Mouse (Mus musculus) myocyte (in vitro differentiated cells): ENCODE data around the gene Mybbp1a. TPM values are rescaled to one million over a fixed set of nuclear protein-coding genes. Genes with fewer than 3 reads are reported as not detected.

Experiments
- H3K27me3 ChIP-seq: one replicate; pipeline ENCODE4 v1.6.1; 2011; ENCODE audit not compliant: control insufficient read depth, insufficient read depth, insufficient read length
- H3K36me3 ChIP-seq: one replicate; pipeline ENCODE4 v1.6.1; 2011; ENCODE audit not compliant: control insufficient read depth, insufficient read depth
- H3K4me2 ChIP-seq: one replicate; pipeline ENCODE4 v1.6.1; 2011; ENCODE audit warnings: low read depth, control low read depth
- H3K4me3 ChIP-seq: one replicate; pipeline ENCODE4 v1.5.1; 2011; ENCODE audit warnings: mild to moderate bottlenecking, control low read depth, moderate library complexity
- H3K79me2 ChIP-seq: one replicate; pipeline ENCODE4 v1.6.1; 2011; ENCODE audit not compliant: control insufficient read depth, insufficient read depth
- H3ac ChIP-seq: one replicate; pipeline ENCODE4 v1.6.1; 2011; ENCODE audit not compliant: control insufficient read depth, insufficient read length
- CEBPB ChIP-seq: IDR thresholded peaks from 2 replicates; pipeline ENCODE4 v1.6.1; 2011; ENCODE audit warnings: mild to moderate bottlenecking, moderate library complexity; ENCODE audit not compliant: poor library complexity, insufficient read depth, severe bottlenecking
- E2F4 ChIP-seq: IDR thresholded peaks from one replicate; pipeline ENCODE4 v1.6.1; 2011; ENCODE audit warnings: mild to moderate bottlenecking, control low read depth, moderate library complexity; ENCODE audit not compliant: insufficient read depth
- MYOD1 ChIP-seq, 3 experiments: IDR thresholded peaks; one replicate each; pipeline ENCODE4 v1.6.1; 2011; ENCODE audit warnings: control low read depth in 2 of 3, low read depth in 2 of 3, mild to moderate bottlenecking in 2 of 3, moderate library complexity in 1 of 3; ENCODE audit not compliant: insufficient read length in 2 of 3, control insufficient read depth in 1 of 3
- MYOG ChIP-seq, 3 experiments: IDR thresholded peaks; one replicate each; pipeline ENCODE4 v1.6.1; 2011; ENCODE audit warnings: control low read depth in 2 of 3, low read depth in 2 of 3, mild to moderate bottlenecking in 2 of 3; ENCODE audit not compliant: insufficient read length in 2 of 3, control insufficient read depth in 1 of 3, insufficient read depth in 1 of 3
- POLR2A ChIP-seq: IDR thresholded peaks from one replicate; pipeline ENCODE4 v1.6.1; 2011; ENCODE audit warnings: low read depth, mild to moderate bottlenecking, control low read depth, moderate library complexity; ENCODE audit not compliant: insufficient read length
- POLR2AphosphoS2 ChIP-seq: IDR thresholded peaks from one replicate; pipeline ENCODE4 v1.6.1; 2011; ENCODE audit warnings: low read depth, control low read depth; ENCODE audit not compliant: insufficient read length
- TCF12 ChIP-seq: IDR thresholded peaks from one replicate; pipeline ENCODE4 v1.6.1; 2011; ENCODE audit warnings: mild to moderate bottlenecking, control low read depth; ENCODE audit not compliant: poor library complexity, insufficient read depth, severe bottlenecking
- TCF3 ChIP-seq: IDR thresholded peaks from one replicate; pipeline ENCODE4 v1.6.1; 2011; ENCODE audit warnings: low read depth, control low read depth; ENCODE audit not compliant: insufficient read length
- USF1 ChIP-seq: IDR thresholded peaks from one replicate; pipeline ENCODE4 v1.6.1; 2011; ENCODE audit warnings: low read depth, mild to moderate bottlenecking, control low read depth, moderate library complexity
- polyA plus RNA-seq: library from polyadenylated mRNA; unstranded; fragments of >200 nt; fragmentation: generic; extraction: Trizol; gene quantifications from one replicate; pipeline ENCODE4 v1.2.1, GENCODE M21; 2012; ENCODE audit warnings: missing spikeins

Mybbp1a gene
- polyA plus RNA-seq, 1 experiment, result 138 TPM

DNA sequence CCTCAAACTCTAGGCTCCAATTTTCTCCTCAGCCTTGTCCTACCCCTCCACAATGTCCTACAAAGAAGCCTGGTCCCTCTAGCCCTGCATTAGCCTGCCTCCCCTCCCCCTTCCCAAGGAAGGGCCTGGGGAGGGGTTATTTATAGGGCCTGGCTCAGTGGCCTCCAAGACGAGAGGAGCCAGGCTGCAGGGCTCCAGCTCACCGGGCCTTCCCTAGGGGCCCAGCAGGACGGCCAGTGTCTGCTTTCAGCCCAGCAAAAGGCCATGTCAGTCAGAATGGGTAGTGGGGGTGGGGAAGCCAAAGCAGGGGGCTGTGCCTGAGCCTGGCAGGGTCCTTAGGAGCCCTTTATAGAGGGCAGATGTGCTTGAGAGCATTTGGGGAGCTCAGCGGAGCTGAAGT lies 23.8 kb upstream of the Mybbp1a start:
- Histone ChIP-seq H3K27me3 (peaks cover 29% of the 10 kb centered on the region), H3K4me2 (no peak overlapping the region), H3ac (no peak overlapping the region), H3K79me2 (no peaks in the 10 kb centered on the region), H3K36me3 (no peaks in the 10 kb centered on the region), H3K4me3 (no peak overlapping the region)
- no peak for TF ChIP-seq CEBPB
- peak in 1 of 3 experiments; percentile 5 for TF ChIP-seq MYOD1 (IDR thresholded peaks at IDR 0.05; ENCODE audit: control insufficient read depth in 1 of 3, insufficient read length in 2 of 3, low read depth in 2 of 3)

DNA sequence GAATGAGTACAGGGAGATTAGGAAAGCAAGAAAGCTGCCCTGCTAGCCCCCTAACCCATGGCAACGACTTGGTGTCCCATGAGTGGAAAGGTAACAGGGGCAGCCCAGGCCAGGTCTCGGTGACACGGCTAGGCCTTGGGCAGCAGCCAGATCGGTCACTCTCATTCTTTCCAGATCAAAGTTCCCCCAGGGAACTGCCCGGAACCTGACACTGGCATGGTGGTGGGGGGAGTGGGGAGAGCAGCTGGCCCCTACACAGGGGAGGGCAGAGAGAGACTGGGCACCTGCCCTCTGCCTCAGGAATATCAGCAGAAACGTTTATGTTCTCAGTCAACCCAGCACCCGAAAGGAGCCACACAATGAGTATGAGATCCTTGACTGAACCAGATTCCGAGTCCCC lies 22.9 kb upstream of the Mybbp1a start:
- Histone ChIP-seq H3K4me3 (no peak overlapping the region), H3K27me3 (peaks cover 24% of the 10 kb centered on the region), H3K36me3 (no peaks in the 10 kb centered on the region), H3ac (no peak overlapping the region), H3K4me2 (no peak overlapping the region), H3K79me2 (no peaks in the 10 kb centered on the region)
- TF ChIP-seq POLR2A (no peak), MYOG (IDR thresholded peaks at IDR 0.05; ENCODE audit: control insufficient read depth in 1 of 3, insufficient read depth in 1 of 3, insufficient read length in 2 of 3, low read depth in 2 of 3) (peak in 1 of 3 experiments; percentile 51), MYOD1 (IDR thresholded peaks at IDR 0.05; ENCODE audit: control insufficient read depth in 1 of 3, insufficient read length in 2 of 3, low read depth in 2 of 3) (peak in 1 of 3 experiments; percentile 58), TCF12 (no peak)

DNA sequence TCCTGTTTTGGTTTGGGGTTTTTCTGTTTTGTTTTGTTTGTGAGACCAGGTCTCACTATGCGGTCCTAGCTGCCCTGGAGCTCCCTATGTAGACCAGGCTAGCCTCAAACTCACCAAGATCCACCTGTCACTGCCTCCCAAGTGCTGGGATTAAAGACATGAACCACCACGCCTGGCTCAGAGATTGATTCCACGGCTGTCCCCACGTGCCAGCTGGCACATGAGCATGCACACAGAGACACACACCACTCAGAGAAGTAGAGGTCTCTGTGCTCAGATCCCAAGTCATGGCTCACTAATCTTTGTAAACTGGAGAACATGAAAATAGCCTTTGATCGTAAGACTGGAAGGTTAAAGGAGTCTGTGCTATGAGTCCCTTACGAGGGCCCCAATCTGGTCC lies 22.1 kb upstream of the Mybbp1a start:
- no peak overlapping the region for H3K4me3 ChIP-seq
- H3K27me3 ChIP-seq, result peaks cover 17% of the 10 kb centered on the region
- H3K79me2 ChIP-seq, result no peaks in the 10 kb centered on the region
- H3ac ChIP-seq, result no peak overlapping the region
- no peaks in the 10 kb centered on the region for H3K36me3 ChIP-seq
- no peak overlapping the region for H3K4me2 ChIP-seq
- peak in 1 of 3 experiments; percentile 30 for TF ChIP-seq MYOG (IDR thresholded peaks at IDR 0.05; ENCODE audit: control insufficient read depth in 1 of 3, insufficient read depth in 1 of 3, insufficient read length in 2 of 3, low read depth in 2 of 3)
- TF ChIP-seq TCF3, result no peak

DNA sequence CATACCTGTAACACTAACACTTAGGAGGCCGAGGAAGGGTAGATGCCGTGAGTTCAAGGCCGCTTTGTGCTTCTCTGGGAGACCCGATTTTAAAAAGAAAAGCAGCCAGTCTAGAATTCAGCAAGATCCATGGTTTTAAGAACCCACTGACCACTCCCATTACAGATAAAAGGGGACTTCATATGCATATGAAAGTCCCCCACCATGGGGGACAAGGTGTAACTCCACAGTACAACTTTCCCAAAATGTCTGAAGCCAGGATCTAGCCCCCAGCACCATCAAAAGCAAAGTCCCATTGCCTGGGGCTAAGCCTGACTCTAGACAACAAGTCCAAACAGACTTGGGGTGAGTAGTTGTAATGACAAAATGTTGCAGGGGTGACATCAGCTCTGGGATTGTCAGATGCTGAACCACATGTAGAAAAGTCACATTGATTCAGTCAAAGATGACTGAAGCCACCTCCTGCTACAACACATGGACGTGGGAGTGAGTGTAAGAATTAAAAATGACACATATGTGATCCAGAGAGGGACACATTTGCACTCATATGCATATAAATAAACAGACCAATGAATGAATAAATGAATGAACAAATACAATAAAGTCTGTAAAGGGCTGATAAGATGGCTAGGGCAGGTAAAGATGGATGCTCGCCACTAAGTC lies 20.6 kb upstream of the Mybbp1a start:
- peaks cover 5% of the 10 kb centered on the region for H3K27me3 ChIP-seq
- H3K4me2 ChIP-seq, result no peak overlapping the region
- H3K4me3 ChIP-seq, result no peak overlapping the region
- no peak overlapping the region for H3ac ChIP-seq
- no peaks in the 10 kb centered on the region for H3K36me3 ChIP-seq
- no peaks in the 10 kb centered on the region for H3K79me2 ChIP-seq
- TF ChIP-seq USF1 (no peak), CEBPB (no peak)

DNA sequence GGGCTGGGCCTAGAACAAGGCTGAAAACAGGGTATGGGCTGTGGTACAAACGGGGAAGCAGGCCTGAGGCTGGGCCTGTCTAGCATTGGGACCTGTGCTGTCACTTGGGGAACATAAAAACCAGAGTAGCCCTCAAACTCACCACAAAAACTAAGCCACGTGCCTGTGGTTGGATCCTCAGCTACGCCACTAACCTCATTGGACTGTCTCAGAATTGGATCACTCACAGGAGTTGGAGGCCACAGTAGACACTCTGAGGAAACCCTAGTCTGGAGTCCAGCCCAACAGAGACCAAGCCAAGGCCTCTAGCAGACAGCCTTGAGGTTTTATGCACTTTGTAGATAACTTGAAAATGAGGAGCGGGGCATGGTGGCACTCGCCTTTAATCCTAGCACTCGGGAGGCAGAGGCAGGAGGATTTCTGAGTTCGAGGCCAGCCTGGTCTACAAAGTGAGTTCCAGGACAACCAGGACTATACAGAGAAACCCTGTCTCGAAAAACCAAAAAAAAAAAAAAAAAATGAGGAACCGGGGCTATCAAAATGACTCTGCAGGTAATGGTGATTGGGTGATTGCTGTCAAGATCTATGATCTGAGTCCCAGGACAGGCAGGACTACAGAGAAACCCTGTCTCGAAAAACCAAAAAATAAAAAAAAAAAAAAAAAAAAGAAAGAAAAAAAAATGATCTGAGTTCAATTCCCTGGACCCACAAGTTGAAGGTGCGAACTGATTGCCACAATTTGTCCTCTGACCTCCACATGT lies 19.5 kb upstream of the Mybbp1a start:
- Histone ChIP-seq H3K79me2 (no peaks in the 10 kb centered on the region), H3ac (no peak overlapping the region), H3K4me3 (no peak overlapping the region), H3K4me2 (no peak overlapping the region), H3K27me3 (peaks cover 5% of the 10 kb centered on the region), H3K36me3 (no peaks in the 10 kb centered on the region)
- TF ChIP-seq USF1 (no peak), E2F4 (no peak), POLR2AphosphoS2 (no peak)

DNA sequence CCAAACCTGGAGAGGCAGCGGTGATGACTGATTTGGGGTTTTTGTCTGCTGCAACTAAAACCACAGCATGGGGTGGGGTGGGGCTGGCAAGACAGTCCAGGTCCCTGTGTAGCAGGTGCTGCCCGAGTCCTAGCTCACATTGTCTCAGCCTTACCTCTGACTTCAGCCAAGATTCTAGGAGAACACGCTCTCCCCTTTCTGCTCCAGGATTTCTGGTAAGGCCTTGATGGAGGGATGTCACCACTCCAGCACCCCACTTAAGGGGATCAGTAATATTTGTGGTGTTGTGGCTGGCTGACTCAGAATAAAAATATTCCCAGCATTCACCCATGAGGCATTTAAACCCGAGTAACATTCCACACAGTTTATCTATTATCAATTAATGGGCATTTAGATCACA lies 17.5 kb upstream of the Mybbp1a start:
- Histone ChIP-seq H3K36me3 (no peaks in the 10 kb centered on the region), H3K79me2 (no peaks in the 10 kb centered on the region), H3ac (no peak overlapping the region), H3K4me2 (no peak overlapping the region), H3K27me3 (no peaks in the 10 kb centered on the region), H3K4me3 (no peak overlapping the region)
- no peak for TF ChIP-seq TCF12
- peak in 2 of 3 experiments; percentile 22 to 77 for TF ChIP-seq MYOD1 (IDR thresholded peaks at IDR 0.05; ENCODE audit: control insufficient read depth in 1 of 3, insufficient read length in 2 of 3, low read depth in 2 of 3)
- peak in 1 of 3 experiments; percentile 47 for TF ChIP-seq MYOG (IDR thresholded peaks at IDR 0.05; ENCODE audit: control insufficient read depth in 1 of 3, insufficient read depth in 1 of 3, insufficient read length in 2 of 3, low read depth in 2 of 3)
